Mouse (Mus musculus) lung, adult 18-20 months (tissue): ENCODE results near the gene Gm10642.

ENCODE experiments used
- DNase-seq, 2 experiments: peaks; one replicate each; pipeline ENCODE4 v3.0.0; 2022; ENCODE audit warnings: mixed read lengths in 2 of 2

Gm10642 gene

DNA sequence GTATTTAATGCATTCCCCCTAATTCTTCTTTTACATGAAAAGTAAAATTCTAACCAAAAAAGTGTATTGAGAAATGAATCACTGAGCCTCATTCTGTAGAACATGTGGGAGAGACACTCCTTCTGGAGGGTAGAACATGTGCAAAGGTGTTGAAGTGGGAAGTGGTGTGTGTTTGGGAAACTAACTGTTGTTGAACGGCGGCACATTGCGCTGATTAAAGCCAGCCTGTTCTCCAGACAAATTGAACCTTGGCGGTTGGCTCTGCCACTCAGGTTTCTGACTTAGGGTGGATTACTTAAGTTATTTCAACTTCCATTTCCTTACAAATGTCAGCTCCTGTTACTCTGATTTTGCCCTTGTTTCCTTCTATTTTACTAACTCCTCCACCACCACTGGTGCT is 17.6 kb downstream of the Gm10642 start:
- DNase-seq: no peak

DNA sequence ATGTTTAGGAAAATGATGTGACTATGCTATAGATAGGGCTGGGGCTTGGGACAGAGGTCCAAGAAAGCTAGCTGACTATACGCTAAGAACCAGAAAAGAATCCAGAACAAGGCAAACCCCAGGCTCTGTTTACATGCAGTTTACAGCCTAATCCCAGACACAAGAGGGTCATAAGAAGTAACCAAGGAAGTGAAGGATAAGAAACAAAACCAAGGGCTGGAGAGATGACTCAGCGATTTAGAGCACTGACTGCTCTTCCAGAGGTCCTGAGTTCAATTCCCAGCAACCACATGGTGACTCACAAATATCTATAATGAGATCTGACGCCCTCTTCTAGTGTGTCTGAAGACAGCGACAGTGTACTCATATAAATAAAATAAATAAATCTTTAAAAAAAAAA is 19.1 kb downstream of the Gm10642 start:
- DNase-seq: no peak

DNA sequence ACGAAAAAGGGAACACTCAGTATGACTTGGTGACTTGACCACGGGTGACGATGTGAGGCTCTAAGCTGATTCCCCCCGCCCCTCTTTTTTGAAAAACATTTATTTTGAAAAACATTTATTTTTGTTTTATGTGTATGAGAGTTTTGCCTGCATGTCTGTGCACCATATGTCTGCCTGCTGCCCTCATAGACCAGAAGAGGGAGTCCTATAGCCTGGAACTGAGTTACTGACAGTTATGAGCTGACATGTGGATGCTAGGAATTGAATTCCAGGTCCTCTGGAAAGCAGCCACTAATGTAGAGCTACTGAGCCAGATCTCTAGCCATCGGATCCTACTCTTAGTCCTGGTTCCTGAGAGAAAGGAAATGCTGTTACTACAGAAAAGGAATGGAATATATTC is 19.9 kb downstream of the Gm10642 start:
- no peak for DNase-seq

GRCm38 (mm10) chr9:70678682-70679131 is 22.7 kb downstream of the Gm10642 start, which contains the start of gene Adam10:
Gene Adam10, plus strand, starts transcription at chr9:70678997.
- peak; percentile 99 for DNase-seq

DNA sequence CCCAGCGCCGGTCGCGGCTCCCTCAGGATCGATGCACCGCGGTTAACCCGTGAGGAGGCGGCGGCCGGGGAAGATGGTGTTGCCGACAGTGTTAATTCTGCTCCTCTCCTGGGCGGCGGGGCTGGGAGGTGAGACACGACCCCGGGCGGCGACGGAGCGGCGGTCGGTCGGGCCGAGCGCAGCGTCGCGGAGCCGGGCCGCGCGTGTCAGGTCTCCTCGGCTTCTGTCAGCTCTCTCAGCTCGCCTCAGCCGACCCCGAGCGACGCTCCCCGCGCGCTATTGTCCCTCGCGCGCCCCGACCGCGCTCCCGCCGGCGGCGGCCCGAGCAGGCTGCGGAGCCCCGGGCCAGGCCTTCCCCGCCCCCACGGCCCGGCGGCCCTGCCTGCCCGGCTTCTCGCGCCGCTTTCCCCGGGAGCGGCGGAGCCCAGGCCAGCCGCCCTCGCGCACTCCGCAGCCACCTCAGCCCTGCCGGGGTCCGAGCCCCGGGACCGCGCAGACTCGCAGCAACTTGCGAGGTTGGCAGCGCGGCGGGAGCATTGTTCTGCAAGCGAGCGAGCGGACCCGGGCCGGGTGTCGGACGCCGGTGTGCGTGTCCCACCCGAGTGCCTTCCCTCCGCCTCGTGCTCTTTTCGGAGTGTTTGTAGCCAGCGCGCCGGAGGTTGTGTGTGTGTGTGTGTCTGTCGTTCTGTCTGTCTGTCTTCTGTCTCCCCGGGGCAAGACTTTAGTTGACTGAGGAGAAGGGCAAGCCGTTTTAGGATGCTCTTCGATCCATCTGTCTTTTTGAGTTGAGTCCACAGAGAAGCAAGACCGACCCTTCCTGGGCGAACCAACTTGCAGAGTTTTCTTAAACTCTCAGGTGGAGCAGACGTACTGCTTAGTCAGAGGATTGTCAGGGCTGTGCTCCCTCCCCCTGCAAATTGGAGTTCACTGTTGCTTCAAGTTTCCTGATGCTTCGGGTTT is 23.4 kb downstream of the Gm10642 start:
- peak; percentile 34 to 44 for DNase-seq

- no peak for DNase-seq
Measured at GRCm38 (mm10) chr9:70682202-70682601, 26.2 kb downstream of the Gm10642 start.

DNA sequence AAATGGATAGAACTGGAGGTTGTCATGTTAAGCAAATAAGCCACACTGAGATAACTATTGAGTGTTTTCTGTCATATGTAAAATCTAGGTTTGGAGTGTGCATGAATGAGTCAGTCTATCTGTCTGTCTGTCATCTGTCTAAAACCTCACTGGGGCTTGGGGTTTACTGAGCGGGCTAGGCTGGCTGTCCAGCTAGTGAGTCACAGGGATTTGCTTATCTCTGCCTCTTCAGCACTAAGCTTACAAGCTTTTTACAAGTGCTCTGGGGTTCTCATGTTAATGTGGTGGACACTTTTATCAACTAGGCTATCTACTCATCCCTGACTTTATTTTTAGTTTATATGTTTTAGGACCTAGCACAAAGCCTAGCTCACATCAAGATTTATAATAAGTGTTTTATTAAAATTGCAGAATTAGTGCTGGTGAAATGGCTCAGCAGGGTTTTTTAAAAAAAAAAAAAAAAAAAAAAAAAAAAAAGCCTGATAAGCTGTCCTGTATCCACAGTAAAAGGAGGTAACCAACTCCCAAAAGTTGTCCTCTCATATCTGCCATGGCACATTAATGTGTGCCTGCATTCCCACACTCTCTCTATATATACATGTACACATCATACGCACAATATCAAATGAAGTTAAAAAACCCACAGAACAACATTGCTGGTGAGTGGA is 32.4 kb downstream of the Gm10642 start:
- DNase-seq: no peak

DNA sequence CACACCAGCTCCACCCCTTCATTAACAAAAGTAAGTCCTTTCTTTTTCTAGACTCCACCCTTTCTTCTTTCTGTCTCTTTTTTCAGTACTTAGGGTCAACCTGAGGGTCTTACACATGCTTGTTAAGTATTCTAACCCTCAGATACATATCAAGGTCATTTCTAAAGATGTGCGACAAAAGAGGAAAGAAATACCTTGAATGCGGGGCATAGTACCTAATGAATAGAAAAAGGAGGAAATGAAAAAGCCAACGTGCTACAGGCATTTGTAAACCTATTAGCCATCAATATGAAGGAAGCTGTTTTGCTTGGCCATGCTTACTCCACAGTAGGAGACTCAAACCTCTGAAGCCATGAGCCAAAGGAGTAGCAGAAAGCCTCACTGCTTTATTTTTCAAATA is 33.9 kb downstream of the Gm10642 start:
- DNase-seq: no peak

DNA sequence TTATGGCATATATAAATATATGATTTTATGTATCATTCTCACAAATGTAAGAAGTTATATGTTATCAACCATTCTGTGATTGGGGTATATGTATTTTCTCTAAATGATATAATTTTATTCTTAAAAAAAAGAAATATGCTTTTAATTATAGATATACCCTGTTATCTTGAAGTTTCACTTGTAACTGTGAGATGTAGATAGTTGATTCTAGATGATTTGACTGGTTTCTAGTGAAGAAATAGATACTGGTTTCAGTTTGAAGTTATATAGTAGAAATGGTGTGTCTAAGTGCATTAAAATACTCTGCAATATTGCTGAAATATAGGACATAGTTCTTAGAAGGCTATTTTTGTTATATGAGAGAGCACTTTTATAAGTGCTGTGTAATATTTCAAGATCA is 34.5 kb downstream of the Gm10642 start:
- DNase-seq: no peak

- no peak for DNase-seq
Measured at GRCm38 (mm10) chr9:70691772-70692693, 36.0 kb downstream of the Gm10642 start.

- no peak for DNase-seq
Measured at GRCm38 (mm10) chr9:70695723-70696122, 39.7 kb downstream of the Gm10642 start.

GRCm38 (mm10) chr9:70698090-70698489 is 42.0 kb downstream of the Gm10642 start:
- DNase-seq: no peak

- no peak for DNase-seq
Measured at GRCm38 (mm10) chr9:70703597-70704203, 47.6 kb downstream of the Gm10642 start.

DNA sequence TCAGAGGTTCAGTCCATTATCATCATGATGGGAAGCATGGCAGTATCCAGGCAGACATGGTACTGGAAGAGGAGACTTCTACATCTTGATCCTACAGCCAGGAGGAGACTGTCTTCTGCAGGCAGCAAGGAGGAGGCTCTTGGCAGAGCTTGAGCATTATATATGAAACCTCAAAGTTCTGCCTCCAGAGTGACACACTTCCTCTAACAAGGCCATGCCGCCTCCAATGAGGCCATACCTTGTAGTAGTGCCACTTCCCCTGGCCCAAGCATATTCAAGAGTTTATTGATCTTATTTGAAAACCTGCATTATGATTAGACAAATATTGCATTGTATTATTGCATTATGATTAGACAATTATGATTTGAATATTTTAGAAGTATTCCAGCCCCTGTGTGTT is 50.4 kb downstream of the Gm10642 start:
- DNase-seq: no peak
